Mouse (Mus musculus): ENCODE results near the gene Garem2. TPM values are rescaled to one million over a fixed set of nuclear protein-coding genes. Genes with fewer than 3 reads are reported as not detected.

The Garem2 gene
- total and polyA plus RNA-seq, 3 experiments = 0.21 TPM; not detected in 2

GRCm38 (mm10) chr5:30111126-30111525 lies 6.2 kb downstream of the Garem2 start:
- H3K9ac ChIP-seq (ENCODE audit: insufficient read depth, low read depth) = no peak overlapping the region
- peaks cover 0 to 9% of the 10 kb centered on the region in 2 experiments for H3K36me3 ChIP-seq (replicated peaks in 1 of 2; ENCODE audit: control insufficient read depth in 1 of 2, insufficient read depth in 1 of 2, low read length in 1 of 2)
- no peaks in the 10 kb centered on the region for H3K79me2 ChIP-seq (replicated peaks; ENCODE audit: control insufficient read depth, extremely low read depth, insufficient read depth, poor library complexity, severe bottlenecking)
- no peak overlapping the region for H3K27ac ChIP-seq (ENCODE audit: insufficient read depth, low read depth)
- dilution Hi-C loops (cut with MboI; ENCODE audit: extremely low pct_ligation_motif_present, extremely low pct_unique_long_range_greater_than_20kb, low sequenced_read_pairs) (no loop called here), in situ Hi-C loops (cut with MboI; ENCODE audit: low pct_ligation_motif_present, low pct_unique_long_range_greater_than_20kb, low sequenced_read_pairs) (no loop called here)
- H3K27me3 ChIP-seq (replicated peaks) = no peaks in the 10 kb centered on the region
- peaks cover 2 to 7% of the 10 kb centered on the region in 2 experiments; a peak in 1 of 4 replicates for H3K4me1 ChIP-seq (ENCODE audit: control insufficient read depth in 1 of 2, insufficient read depth in 2 of 2)
- no peak overlapping the region for H3K4me2 ChIP-seq (ENCODE audit: insufficient read depth, low read depth, poor library complexity, severe bottlenecking)
- DNase-seq (ENCODE audit: extremely low read depth) = no peak
- H3K9me3 ChIP-seq (replicated peaks; ENCODE audit: low read length) = peaks cover 12% of the 10 kb centered on the region
- no peak overlapping the region for H3K4me3 ChIP-seq (replicated peaks in 1 of 3; ENCODE audit: low read depth in 2 of 3, low read length in 2 of 3, poor library complexity in 1 of 3)
- TF ChIP-seq POLR2AphosphoS2 (IDR thresholded peaks at IDR 0.05; ENCODE audit: low read depth, low read length) (no peak), RAD21 (IDR thresholded peaks at IDR 0.05; ENCODE audit: low read depth, low read length) (no peak), PAX5 (IDR thresholded peaks at IDR 0.05; ENCODE audit: low read length) (no peak), EP300 (IDR thresholded peaks at IDR 0.05; ENCODE audit: low read length) (no peak), ZC3H11A (IDR thresholded peaks at IDR 0.05; ENCODE audit: low read depth, low read length) (no peak), CHD1 (IDR thresholded peaks at IDR 0.05; ENCODE audit: low read depth, low read length) (no peak), USF1 (IDR thresholded peaks at IDR 0.05; ENCODE audit: low read depth, low read length) (no peak), IRF4 (IDR thresholded peaks at IDR 0.05; ENCODE audit: low read depth, low read length) (no peak), CTCF (conservative IDR thresholded peaks at IDR 0.05 in 1 of 2, IDR thresholded peaks at IDR 0.05 in 1 of 2; ENCODE audit: low read depth in 2 of 2, low read length in 2 of 2) (no peak)

GRCm38 (mm10) chr5:30111771-30112170 lies 6.8 kb downstream of the Garem2 start:
- Histone ChIP-seq H3K9ac (ENCODE audit: insufficient read depth, low read depth) (no peak overlapping the region), H3K36me3 (replicated peaks in 1 of 2; ENCODE audit: control insufficient read depth in 1 of 2, insufficient read depth in 1 of 2, low read length in 1 of 2) (peaks cover 0 to 15% of the 10 kb centered on the region in 2 experiments), H3K27me3 (replicated peaks) (no peaks in the 10 kb centered on the region), H3K4me1 (ENCODE audit: control insufficient read depth in 1 of 2, insufficient read depth in 2 of 2) (peaks cover 2 to 7% of the 10 kb centered on the region in 2 experiments; a peak in 1 of 4 replicates), H3K79me2 (replicated peaks; ENCODE audit: control insufficient read depth, extremely low read depth, insufficient read depth, poor library complexity, severe bottlenecking) (no peaks in the 10 kb centered on the region), H3K4me2 (ENCODE audit: insufficient read depth, low read depth, poor library complexity, severe bottlenecking) (no peak overlapping the region), H3K27ac (ENCODE audit: insufficient read depth, low read depth) (no peak overlapping the region), H3K4me3 (replicated peaks in 1 of 3; ENCODE audit: low read depth in 2 of 3, low read length in 2 of 3, poor library complexity in 1 of 3) (no peak overlapping the region), H3K9me3 (replicated peaks; ENCODE audit: low read length) (peaks cover 12% of the 10 kb centered on the region)
- DNase-seq (ENCODE audit: extremely low read depth) = no peak
- dilution Hi-C loops (cut with MboI; ENCODE audit: extremely low pct_ligation_motif_present, extremely low pct_unique_long_range_greater_than_20kb, low sequenced_read_pairs) (no loop called here), in situ Hi-C loops (cut with MboI; ENCODE audit: low pct_ligation_motif_present, low pct_unique_long_range_greater_than_20kb, low sequenced_read_pairs) (no loop called here)
- TF ChIP-seq MAFK (IDR thresholded peaks at IDR 0.05; ENCODE audit: insufficient replicate concordance, low read length) (no peak), NRF1 (IDR thresholded peaks at IDR 0.05; ENCODE audit: low read depth, low read length) (no peak), EP300 (IDR thresholded peaks at IDR 0.05; ENCODE audit: low read length) (no peak), CTCF (conservative IDR thresholded peaks at IDR 0.05 in 1 of 2, IDR thresholded peaks at IDR 0.05 in 1 of 2; ENCODE audit: low read depth in 2 of 2, low read length in 2 of 2) (no peak), TCF12 (IDR thresholded peaks at IDR 0.05; ENCODE audit: low read depth, low read length) (no peak), MYC (IDR thresholded peaks at IDR 0.05; ENCODE audit: low read depth, low read length) (no peak), POLR2AphosphoS2 (IDR thresholded peaks at IDR 0.05; ENCODE audit: low read depth, low read length) (no peak), TBP (conservative IDR thresholded peaks at IDR 0.05; ENCODE audit: low read depth, low read length) (no peak), CHD1 (IDR thresholded peaks at IDR 0.05; ENCODE audit: low read depth, low read length) (no peak), CHD2 (IDR thresholded peaks at IDR 0.05; ENCODE audit: low read length) (no peak), ZNF384 (IDR thresholded peaks at IDR 0.05; ENCODE audit: low read depth, low read length) (no peak), RAD21 (IDR thresholded peaks at IDR 0.05; ENCODE audit: low read depth, low read length) (no peak), PAX5 (IDR thresholded peaks at IDR 0.05; ENCODE audit: low read length) (no peak)
